Mouse (Mus musculus): ENCODE data around the gene Myh10. TPM values are rescaled to one million over a fixed set of nuclear protein-coding genes. Genes with fewer than 3 reads are reported as not detected.

The Myh10 gene
- polyA plus RNA-seq, 1 experiment from 2014 or later, result 133 TPM

DNA sequence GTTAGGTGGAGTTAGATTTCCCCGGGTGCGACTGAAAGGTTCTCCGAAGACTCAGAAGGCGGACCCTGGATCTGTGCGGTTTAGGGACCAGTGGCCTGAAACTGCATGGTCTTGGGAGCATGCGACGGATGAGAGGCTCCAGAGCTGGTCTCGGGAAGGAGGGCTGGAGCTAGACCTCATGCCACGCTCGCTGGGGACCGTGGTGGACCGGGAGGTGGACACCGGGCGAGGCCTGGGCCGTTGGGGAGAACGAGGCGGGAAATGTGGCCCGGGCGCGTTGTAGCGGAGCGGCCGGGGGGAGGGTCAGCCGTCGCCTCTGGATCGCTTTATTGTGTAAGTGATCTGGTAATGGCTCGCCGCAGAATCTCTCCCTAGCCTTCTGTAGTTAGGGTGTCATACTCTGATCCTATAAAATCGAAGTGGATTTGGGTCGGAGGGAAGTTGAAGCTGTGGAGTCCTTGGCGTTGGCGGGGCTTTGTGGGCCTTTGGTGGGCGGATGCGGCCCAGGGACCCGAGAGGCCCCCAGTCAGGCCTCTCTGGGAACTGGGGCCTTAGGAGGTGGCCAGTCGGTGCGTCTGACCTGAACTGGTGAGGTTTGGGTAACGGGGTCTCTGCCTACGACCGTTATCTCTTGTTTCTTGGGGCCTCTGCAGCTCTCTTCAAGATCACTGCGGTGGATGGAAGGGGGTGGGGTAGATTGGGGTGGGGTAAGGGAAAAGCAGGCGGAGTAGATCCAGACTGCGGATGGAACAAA is 1.5 kb downstream of the Myh10 start:
- Histone ChIP-seq H3K9me3 (no peaks in the 10 kb centered on the region), H3K27me3 (replicated peaks) (no peaks in the 10 kb centered on the region), H3K4me1 (peaks cover 45% of the 10 kb centered on the region), H3K9ac (peak overlapping the region; percentile 100), H3K4me3 (peak overlapping the region; percentile 99), H3K36me3 (peaks cover 4% of the 10 kb centered on the region), H3K27ac (replicated peaks) (peak overlapping the region; percentile 99), H3K4me2 (peak overlapping the region; percentile 83)
- ATAC-seq (ENCODE audit: extremely low read depth, insufficient number of reproducible peaks, low FRiP score, low TSS enrichment), result no peak
- under 1% methylated on average over 43 of the region's 43 CpGs for WGBS

DNA sequence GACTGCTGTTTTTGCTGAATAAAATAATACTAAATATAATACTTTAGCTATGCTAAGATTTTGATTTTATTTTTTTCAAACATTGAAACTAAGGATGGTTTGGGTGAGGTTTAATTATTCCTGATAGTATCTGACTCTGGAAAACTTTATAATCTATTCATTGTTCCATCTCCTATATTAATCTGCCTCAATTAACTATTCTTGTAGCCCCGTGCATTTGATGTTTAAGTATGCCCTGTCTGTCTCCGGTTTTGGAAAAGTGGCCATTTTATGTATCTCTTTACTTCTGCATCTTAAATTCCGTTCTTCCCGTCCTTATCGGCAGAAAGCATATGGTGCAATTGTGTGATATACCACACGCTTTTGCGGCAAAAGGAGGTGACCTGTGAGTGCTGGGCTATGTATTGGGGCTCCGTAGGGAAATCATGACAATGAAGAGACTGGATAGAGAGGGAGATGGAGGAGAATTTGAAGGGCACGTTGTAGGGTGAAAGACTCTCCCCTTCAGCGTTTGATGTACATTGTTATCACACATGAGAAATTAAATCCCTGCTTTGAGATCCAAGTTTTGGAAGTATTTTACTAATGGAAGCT is 2.2 kb downstream of the Myh10 start:
- peaks cover 51% of the 10 kb centered on the region for H3K4me1 ChIP-seq
- H3K9me3 ChIP-seq, result no peaks in the 10 kb centered on the region
- H3K9ac ChIP-seq, result peak overlapping the region; percentile 100
- H3K27me3 ChIP-seq (replicated peaks), result no peaks in the 10 kb centered on the region
- WGBS, result 6% methylated on average over 10 of the region's 10 CpGs
- no peak for ATAC-seq (ENCODE audit: extremely low read depth, insufficient number of reproducible peaks, low FRiP score, low TSS enrichment)
- peak overlapping the region; percentile 99 for H3K27ac ChIP-seq (replicated peaks)
- peak overlapping the region; percentile 83 for H3K4me2 ChIP-seq
- H3K36me3 ChIP-seq, result peaks cover 11% of the 10 kb centered on the region
- H3K4me3 ChIP-seq, result peak overlapping the region; percentile 99

DNA sequence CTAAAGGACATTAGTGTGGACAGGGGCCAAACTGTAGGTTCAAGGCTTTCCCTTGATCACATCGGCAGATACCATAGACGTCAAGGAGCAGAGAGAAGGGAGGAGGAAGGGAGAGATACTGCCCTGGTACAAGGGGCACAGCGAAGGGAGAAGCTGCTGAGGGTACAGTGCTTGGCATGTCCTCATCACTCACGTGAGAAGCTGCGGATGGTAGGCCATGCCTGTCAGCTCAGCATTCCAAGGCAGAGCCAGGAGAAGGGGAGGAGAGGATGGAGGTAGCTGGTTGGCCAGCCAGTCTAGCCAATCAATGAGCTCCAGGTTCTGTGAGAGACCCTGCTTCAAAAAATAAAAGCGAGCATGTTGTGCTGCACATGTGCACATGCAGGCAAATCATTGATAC is 11.0 kb downstream of the Myh10 start:
- H3K27ac ChIP-seq (replicated peaks), result no peak overlapping the region

DNA sequence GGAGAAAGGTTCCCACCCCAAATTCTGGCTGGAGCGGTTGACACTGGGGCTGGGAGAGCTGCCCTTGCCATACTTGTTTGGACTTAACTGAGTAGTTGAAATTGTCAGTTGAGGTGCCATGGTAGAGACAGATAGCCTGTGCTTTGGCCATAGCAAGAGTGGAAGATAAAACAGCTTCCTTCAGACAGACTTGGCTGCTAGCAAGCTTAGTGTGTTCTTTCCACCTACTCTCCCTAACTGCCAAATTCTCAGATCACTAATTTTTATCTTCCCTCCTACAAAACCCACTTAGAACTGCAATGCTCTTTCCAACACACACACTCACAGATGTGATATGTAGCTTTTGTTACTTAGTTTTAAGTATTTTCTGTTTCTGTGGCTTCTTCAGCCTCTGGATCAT is 12.0 kb downstream of the Myh10 start:
- Histone ChIP-seq H3K4me1 (peaks cover 48% of the 10 kb centered on the region), H3K4me3 (no peak overlapping the region), H3K27me3 (replicated peaks) (no peaks in the 10 kb centered on the region), H3K9ac (no peak overlapping the region), H3K9me3 (peaks cover 7% of the 10 kb centered on the region; the same call in 1 of the 2 replicates), H3K27ac (replicated peaks) (peak overlapping the region; percentile 29; the same call in 1 of the 2 replicates), H3K4me2 (no peak overlapping the region), H3K36me3 (peaks cover 97% of the 10 kb centered on the region)
- no peak for ATAC-seq (ENCODE audit: extremely low read depth, insufficient number of reproducible peaks, low FRiP score, low TSS enrichment)
- WGBS, result 96% methylated on average over 1 of the region's 1 CpGs

More for the DNA sequence above, 11.0 kb downstream of the Myh10 start:
- Histone ChIP-seq H3K27me3 (replicated peaks) (no peaks in the 10 kb centered on the region), H3K4me1 (peaks cover 48% of the 10 kb centered on the region), H3K9ac (no peak overlapping the region), H3K36me3 (peaks cover 96% of the 10 kb centered on the region), H3K4me2 (no peak overlapping the region), H3K9me3 (peaks cover 7% of the 10 kb centered on the region; the same call in 1 of the 2 replicates), H3K4me3 (no peak overlapping the region)
- no peak; the same call in 1 of the 2 replicates for ATAC-seq (ENCODE audit: extremely low read depth, insufficient number of reproducible peaks, low FRiP score, low TSS enrichment)
- 81% methylated on average over 6 of the region's 6 CpGs for WGBS

DNA sequence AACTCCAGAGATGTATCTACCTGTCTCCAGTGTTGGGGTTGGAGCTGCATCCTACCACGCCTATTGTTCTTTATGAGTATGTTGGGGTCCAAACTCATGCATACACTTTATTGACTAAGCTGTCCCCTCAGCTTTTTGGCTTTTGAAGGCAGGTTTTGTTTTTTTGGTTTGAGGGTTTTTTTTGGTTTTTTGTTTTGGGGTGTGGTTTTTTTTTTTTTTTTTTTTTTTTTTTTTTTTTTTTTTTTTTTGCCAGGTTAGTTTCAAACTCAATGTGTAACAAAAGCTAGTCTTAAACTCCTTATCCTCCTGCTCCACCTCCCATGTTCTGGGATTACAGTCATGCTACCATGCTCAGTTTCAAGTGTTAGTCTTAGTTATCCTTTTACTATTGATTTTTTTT is 12.9 kb downstream of the Myh10 start:
- 84% methylated on average over 1 of the region's 1 CpGs for WGBS
- peaks cover 88% of the 10 kb centered on the region for H3K36me3 ChIP-seq
- H3K4me1 ChIP-seq, result peaks cover 46% of the 10 kb centered on the region

DNA sequence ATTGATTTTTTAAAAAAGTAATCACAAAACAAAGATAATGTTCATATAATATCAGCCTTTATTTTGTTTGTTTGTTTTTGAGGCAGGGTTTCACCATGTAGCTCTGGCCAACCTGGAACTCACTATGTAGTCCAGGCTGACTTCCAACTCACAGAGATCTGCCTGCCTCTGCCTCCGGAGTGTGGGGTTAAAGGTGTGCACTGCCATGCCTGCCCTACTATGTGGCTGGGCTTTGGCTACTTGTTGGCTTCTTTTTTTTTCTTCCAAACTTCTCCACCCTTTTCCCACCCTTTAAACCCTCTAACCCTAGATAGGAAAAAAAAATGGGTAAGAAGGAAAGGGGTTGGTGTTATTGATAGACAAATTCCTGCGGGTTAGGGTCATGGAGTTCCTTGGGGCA is 13.5 kb downstream of the Myh10 start:
- H3K4me1 ChIP-seq, result peaks cover 51% of the 10 kb centered on the region
- peaks cover 7% of the 10 kb centered on the region; the same call in 1 of the 2 replicates for H3K9me3 ChIP-seq
- no peak overlapping the region for H3K4me3 ChIP-seq
- ATAC-seq (ENCODE audit: extremely low read depth, insufficient number of reproducible peaks, low FRiP score, low TSS enrichment), result no peak
- no peak overlapping the region for H3K27ac ChIP-seq (replicated peaks)
- 95% methylated on average over 2 of the region's 2 CpGs for WGBS
- peaks cover 82% of the 10 kb centered on the region for H3K36me3 ChIP-seq
- H3K27me3 ChIP-seq (replicated peaks), result no peaks in the 10 kb centered on the region
- no peak overlapping the region for H3K9ac ChIP-seq
- no peak overlapping the region for H3K4me2 ChIP-seq

More for the DNA sequence above, 12.9 kb downstream of the Myh10 start:
- Histone ChIP-seq H3K27ac (replicated peaks) (no peak overlapping the region), H3K4me3 (no peak overlapping the region), H3K9me3 (peaks cover 7% of the 10 kb centered on the region; the same call in 1 of the 2 replicates), H3K27me3 (replicated peaks) (no peaks in the 10 kb centered on the region), H3K9ac (no peak overlapping the region), H3K4me2 (no peak overlapping the region)
- ATAC-seq (ENCODE audit: extremely low read depth, insufficient number of reproducible peaks, low FRiP score, low TSS enrichment), result no peak

DNA sequence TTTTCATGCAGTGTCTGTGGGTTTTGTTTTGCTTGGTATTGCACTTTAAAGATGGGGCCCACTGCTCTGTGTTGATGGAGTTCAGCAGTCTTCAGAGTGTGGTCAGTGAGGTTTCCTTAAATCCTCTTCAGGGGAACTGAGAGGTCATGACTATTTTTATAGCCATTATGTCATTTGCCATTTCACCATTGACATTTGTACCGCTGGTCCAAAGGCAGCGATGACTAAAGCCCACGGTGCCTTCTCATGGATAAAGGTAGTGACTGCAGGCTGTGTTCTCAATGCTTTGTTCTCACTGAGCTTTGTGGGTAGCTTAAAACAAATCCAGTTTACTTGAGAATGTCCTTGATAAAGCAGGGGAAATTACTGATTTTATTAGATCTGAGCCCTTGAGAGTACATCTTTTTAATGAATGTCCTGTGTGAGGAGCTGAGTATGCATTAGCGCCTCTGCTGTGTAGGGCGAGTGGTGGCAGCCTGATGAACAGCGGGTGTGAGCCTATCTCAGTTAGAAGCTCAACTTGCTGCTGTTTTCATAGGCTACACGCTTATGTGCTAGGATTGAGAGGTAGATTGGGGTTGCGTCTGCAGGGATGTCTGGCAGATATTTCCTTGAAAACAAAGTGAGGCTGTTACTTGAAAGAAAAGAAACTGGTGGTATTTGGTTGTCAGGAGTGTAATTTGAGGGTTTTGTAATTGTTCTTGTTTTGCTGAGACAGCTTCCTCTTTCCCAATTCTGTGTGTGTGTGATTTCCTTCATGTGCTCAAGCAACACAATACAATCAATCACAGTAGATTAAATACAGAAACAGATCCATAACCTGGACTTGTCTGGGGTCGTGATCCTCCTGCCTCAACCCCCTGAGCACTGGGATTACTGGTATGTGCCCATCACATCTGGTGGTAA is 15.4 kb downstream of the Myh10 start:
- peaks cover 49% of the 10 kb centered on the region for H3K4me1 ChIP-seq
- no peak for ATAC-seq (ENCODE audit: extremely low read depth, insufficient number of reproducible peaks, low FRiP score, low TSS enrichment)
- H3K4me2 ChIP-seq, result peak overlapping the region; percentile 43
- peaks cover 75% of the 10 kb centered on the region for H3K36me3 ChIP-seq
- peak overlapping the region; percentile 80 for H3K27ac ChIP-seq (replicated peaks)
- H3K4me3 ChIP-seq, result no peak overlapping the region
- H3K27me3 ChIP-seq (replicated peaks), result no peaks in the 10 kb centered on the region
- H3K9ac ChIP-seq, result peak overlapping the region; percentile 63
- no peaks in the 10 kb centered on the region for H3K9me3 ChIP-seq
- WGBS, result 37% methylated on average over 9 of the region's 9 CpGs

DNA sequence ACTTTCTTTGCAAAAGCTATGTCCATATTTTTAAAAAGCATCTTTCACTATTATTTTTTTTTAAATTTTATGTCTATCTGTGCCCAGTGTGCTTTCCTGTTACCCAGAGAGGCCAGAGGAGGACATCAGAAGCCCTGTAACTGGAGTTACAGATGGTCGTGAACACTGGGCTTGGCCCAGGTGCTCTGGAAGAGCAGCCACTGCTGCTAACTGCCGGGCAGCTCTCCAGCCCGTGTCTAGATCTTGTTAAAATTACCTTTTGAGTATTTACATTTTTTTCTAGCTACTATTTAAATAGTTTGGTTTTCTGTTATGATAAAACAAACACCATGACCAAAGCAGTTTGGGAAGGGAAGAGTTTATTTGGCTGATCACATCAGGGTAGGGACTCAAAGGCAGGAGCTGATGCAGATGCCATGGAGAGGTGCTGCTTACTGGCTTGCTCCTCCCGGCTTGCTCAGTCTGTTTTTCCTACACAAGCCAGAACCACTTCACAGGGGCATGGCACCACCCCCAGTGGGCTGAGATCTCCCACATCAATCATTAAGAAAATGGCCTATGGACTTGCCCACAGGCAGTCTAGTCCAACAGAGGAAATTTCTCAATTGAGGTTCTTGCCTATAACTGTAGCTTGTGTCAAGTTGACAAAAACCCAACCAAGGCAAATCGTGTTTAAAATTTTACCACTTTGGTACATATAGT is 16.7 kb downstream of the Myh10 start:
- 0 out of 2 replicates have a peak overlapping the region, but pooled peaks have one; percentile 80 for H3K27ac ChIP-seq (replicated peaks)
- no peak overlapping the region for H3K4me3 ChIP-seq
- no peak for ATAC-seq (ENCODE audit: extremely low read depth, insufficient number of reproducible peaks, low FRiP score, low TSS enrichment)
- H3K9me3 ChIP-seq, result no peaks in the 10 kb centered on the region
- WGBS, result 73% methylated on average over 5 of the region's 5 CpGs
- no peaks in the 10 kb centered on the region for H3K27me3 ChIP-seq (replicated peaks)
- no peak overlapping the region for H3K9ac ChIP-seq
- H3K4me1 ChIP-seq, result peaks cover 53% of the 10 kb centered on the region
- no peak overlapping the region for H3K4me2 ChIP-seq
- H3K36me3 ChIP-seq, result peaks cover 67% of the 10 kb centered on the region

DNA sequence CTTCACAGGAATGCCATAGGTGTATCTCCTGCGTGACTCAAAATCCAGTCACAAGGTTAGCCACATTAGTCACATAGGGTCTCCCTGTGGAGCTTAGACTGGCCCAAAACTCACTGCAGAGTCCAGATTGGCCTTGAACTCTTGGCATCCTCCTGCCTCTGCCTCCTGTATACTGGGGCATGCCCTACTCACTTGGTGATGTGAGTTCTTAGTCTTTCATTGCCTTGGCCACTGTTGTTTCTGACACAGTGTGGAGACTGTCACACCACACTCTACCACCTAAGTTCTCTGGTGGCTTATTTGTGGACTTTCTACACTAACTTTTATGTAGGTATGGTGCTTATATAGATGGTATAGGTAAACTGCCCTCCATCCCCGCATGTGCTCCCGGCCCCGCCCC is 24.8 kb downstream of the Myh10 start:
- H3K27ac ChIP-seq (replicated peaks), result no peak overlapping the region
- H3K9ac ChIP-seq, result no peak overlapping the region
- H3K4me1 ChIP-seq, result peaks cover 55% of the 10 kb centered on the region
- no peaks in the 10 kb centered on the region for H3K9me3 ChIP-seq
- no peak overlapping the region for H3K4me2 ChIP-seq
- ATAC-seq (ENCODE audit: extremely low read depth, insufficient number of reproducible peaks, low FRiP score, low TSS enrichment), result no peak
- no peak overlapping the region for H3K4me3 ChIP-seq
- no peaks in the 10 kb centered on the region for H3K27me3 ChIP-seq (replicated peaks)
- 85% methylated on average over 4 of the region's 4 CpGs for WGBS
- peaks cover 69% of the 10 kb centered on the region for H3K36me3 ChIP-seq

DNA sequence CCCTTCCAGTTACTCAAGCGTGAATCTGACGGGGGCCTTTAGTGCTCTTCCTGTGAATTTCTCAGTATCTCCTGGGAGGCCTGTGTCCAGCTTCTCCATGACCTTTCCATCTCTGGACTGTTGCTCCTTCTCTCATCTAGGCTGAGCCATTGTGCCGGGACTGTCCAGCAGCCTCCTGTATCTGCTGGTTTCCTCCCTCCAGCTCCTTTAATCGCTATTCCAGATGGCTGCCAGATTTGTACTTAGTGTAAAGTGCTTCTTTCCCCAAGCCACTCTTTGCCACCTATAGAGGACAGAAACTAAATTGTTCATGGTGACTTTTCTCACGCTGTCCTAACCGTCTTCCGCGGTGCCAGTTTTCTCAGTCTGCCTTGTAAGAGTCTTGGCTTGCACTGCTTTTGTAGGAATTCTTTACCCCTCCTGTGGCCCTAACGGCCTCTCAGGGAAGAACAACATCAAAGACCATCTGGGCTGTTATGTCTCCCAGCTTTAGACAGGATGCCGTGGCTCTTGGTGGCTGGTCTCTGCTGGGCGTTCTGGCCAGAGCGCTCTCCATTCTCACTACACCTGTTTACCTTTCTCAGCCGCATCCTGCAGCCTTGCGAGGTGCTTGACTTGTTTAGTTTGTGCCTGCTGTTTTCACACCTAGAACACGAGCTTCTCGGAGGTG is 25.9 kb downstream of the Myh10 start:
- H3K9me3 ChIP-seq, result no peaks in the 10 kb centered on the region
- peak overlapping the region; percentile 37; the same call in 1 of the 2 replicates for H3K27ac ChIP-seq (replicated peaks)
- ATAC-seq (ENCODE audit: extremely low read depth, insufficient number of reproducible peaks, low FRiP score, low TSS enrichment), result no peak
- H3K36me3 ChIP-seq, result peaks cover 70% of the 10 kb centered on the region
- H3K4me2 ChIP-seq, result no peak overlapping the region
- peaks cover 50% of the 10 kb centered on the region for H3K4me1 ChIP-seq
- H3K4me3 ChIP-seq, result no peak overlapping the region
- H3K9ac ChIP-seq, result 0 out of 2 replicates have a peak overlapping the region, but pooled peaks have one; percentile 13
- WGBS, result 65% methylated on average over 16 of the region's 16 CpGs
- no peaks in the 10 kb centered on the region for H3K27me3 ChIP-seq (replicated peaks)

Measured in heart, embryonic 13.5 days (tissue).